Mouse (Mus musculus) testis, postnatal 14 days (tissue): ENCODE data around the gene Bod1.
A peak's percentile ranks its signal among the peaks of the same experiment; 100 is the strongest.

Source experiments
- DNase-seq: peaks from one replicate; pipeline ENCODE4 v3.0.0; 2021; ENCODE audit warnings: low spot score

Gene Bod1

GRCm38 (mm10) chr11:31669172-31669869, 2.4 kb downstream of the Bod1 start:
- DNase-seq = no peak

GRCm38 (mm10) chr11:31664186-31664585, 7.5 kb downstream of the Bod1 start:
- DNase-seq = no peak

- DNase-seq = no peak
These were observed 8.2 kb downstream of the Bod1 start for GRCm38 (mm10) chr11:31663501-31663900.

- no peak for DNase-seq
These were observed 8.7 kb downstream of the Bod1 start for GRCm38 (mm10) chr11:31662872-31663446.

GRCm38 (mm10) chr11:31662214-31662613, 9.5 kb downstream of the Bod1 start:
- DNase-seq = no peak

- no peak for DNase-seq
These were observed 13.9 kb downstream of the Bod1 start for GRCm38 (mm10) chr11:31657806-31658175.

GRCm38 (mm10) chr11:31657168-31657805, 14.4 kb downstream of the Bod1 start:
- DNase-seq = no peak

GRCm38 (mm10) chr11:31649507-31649906, 22.2 kb downstream of the Bod1 start:
- DNase-seq = no peak

- DNase-seq = no peak
These were observed 24.4 kb downstream of the Bod1 start for GRCm38 (mm10) chr11:31647268-31647667.

GRCm38 (mm10) chr11:31646571-31646970, 25.1 kb downstream of the Bod1 start:
- DNase-seq = no peak

GRCm38 (mm10) chr11:31643120-31643519, 28.6 kb downstream of the Bod1 start:
- no peak for DNase-seq

- DNase-seq = no peak
These were observed 30.4 kb downstream of the Bod1 start for GRCm38 (mm10) chr11:31641066-31641810.

GRCm38 (mm10) chr11:31640187-31640586, 31.5 kb downstream of the Bod1 start:
- no peak for DNase-seq

- DNase-seq = peak; percentile 60
These were observed 33.8 kb downstream of the Bod1 start for GRCm38 (mm10) chr11:31637788-31638373.

- DNase-seq = no peak
These were observed 43.0 kb downstream of the Bod1 start for GRCm38 (mm10) chr11:31628700-31629099.

GRCm38 (mm10) chr11:31620796-31621195, 50.9 kb downstream of the Bod1 start:
- DNase-seq = no peak

- DNase-seq = no peak
These were observed 53.9 kb downstream of the Bod1 start for GRCm38 (mm10) chr11:31617797-31618196.

GRCm38 (mm10) chr11:31617236-31617635, 54.4 kb downstream of the Bod1 start:
- DNase-seq = peak; percentile 66

- DNase-seq = no peak
These were observed 55.0 kb downstream of the Bod1 start for GRCm38 (mm10) chr11:31616722-31617121.
